Mouse (Mus musculus) erythroblast, embryonic 14.5 days (primary cell): ENCODE data around the gene Ltbr. TPM values are rescaled to one million over a fixed set of nuclear protein-coding genes. Genes with fewer than 3 reads are reported as not detected.
"Not testable (repeated sequence)": the region's sequence is repeated elsewhere in the genome, so short reads cannot be mapped to it uniquely, and the experiment has no call there.

ENCODE experiments used
- H3K27me3 ChIP-seq: 2 replicates; pipeline ENCODE4 v1.6.1; 2012; ENCODE audit warnings: inconsistent platforms; ENCODE audit not compliant: control insufficient read depth
- H3K36me3 ChIP-seq: 2 replicates; pipeline ENCODE4 v1.6.1; 2012; ENCODE audit warnings: mild to moderate bottlenecking, inconsistent platforms; ENCODE audit not compliant: control insufficient read depth
- H3K4me1 ChIP-seq: 2 replicates; pipeline ENCODE4 v1.6.1; 2012; ENCODE audit warnings: inconsistent platforms; ENCODE audit not compliant: control insufficient read depth
- H3K4me3 ChIP-seq: replicated peaks from 2 replicates; pipeline ENCODE3; 2012; ENCODE audit warnings: moderate library complexity, mild to moderate bottlenecking, inconsistent platforms
- H3K9me3 ChIP-seq: 2 replicates; pipeline ENCODE4 v1.6.1; 2012; ENCODE audit warnings: low read length, inconsistent platforms, mixed read lengths; ENCODE audit not compliant: control insufficient read depth
- GATA1 ChIP-seq: IDR thresholded peaks from 2 replicates; pipeline ENCODE4 v1.6.1; 2012; ENCODE audit warnings: low read length, inconsistent platforms, mixed read lengths
- TAL1 ChIP-seq: IDR thresholded peaks from 3 replicates; pipeline ENCODE4 v1.6.1; 2012; ENCODE audit warnings: low read length, inconsistent platforms, mixed read lengths
- polyA plus RNA-seq: library from polyadenylated mRNA; stranded (reverse); fragments of >175 nt; gene quantifications from 2 replicates; pipeline ENCODE4 v1.2.3, GENCODE M21; 2012

Ltbr gene
- polyA plus RNA-seq, 1 experiment, result 0.20 TPM

GRCm38 (mm10) chr6:125274841-125275563 is 38.7 kb downstream of the Ltbr start:
- no peak overlapping the region for H3K4me3 ChIP-seq
- peaks cover 2% of the 10 kb centered on the region; the same call in 1 of the 2 replicates for H3K27me3 ChIP-seq
- TF ChIP-seq GATA1, result no peak
- TF ChIP-seq TAL1, result no peak
- peaks cover 9% of the 10 kb centered on the region for H3K4me1 ChIP-seq
- H3K9me3 ChIP-seq, result no peaks in the 10 kb centered on the region
- H3K36me3 ChIP-seq, result no peaks in the 10 kb centered on the region

DNA sequence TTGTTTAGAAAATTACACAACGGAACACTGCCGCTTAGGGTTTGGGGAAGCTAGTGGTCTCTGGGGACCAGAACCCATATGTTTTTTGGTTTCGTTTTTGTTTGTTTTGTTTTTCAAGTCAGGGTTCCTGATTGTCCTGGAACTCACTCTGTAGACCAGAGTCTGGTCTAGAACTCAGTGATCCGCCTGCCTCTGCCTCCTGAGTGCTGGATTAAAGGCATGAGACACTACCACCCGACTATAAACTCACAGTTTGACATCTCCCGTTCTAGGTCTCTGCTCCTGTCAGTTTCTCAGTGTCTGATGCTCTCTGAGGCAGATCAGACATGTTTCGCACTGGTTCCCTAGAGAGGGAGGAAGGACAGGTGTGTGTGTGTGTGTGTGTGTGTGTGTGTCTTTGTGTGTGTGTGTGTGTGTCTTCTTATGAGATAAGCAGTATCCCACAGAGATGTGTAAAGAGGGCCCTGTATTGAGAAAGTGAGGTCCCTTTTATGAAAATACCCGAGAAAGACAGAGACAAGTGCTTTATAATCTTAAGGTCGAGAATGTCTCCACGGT is 41.4 kb downstream of the Ltbr start:
- TF ChIP-seq GATA1, result no peak
- TF ChIP-seq TAL1, result no peak
- no peaks in the 10 kb centered on the region for H3K9me3 ChIP-seq
- H3K4me3 ChIP-seq, result no peak overlapping the region
- H3K27me3 ChIP-seq, result peaks cover 2% of the 10 kb centered on the region; the same call in 1 of the 2 replicates
- H3K36me3 ChIP-seq, result no peaks in the 10 kb centered on the region
- H3K4me1 ChIP-seq, result peaks cover 9% of the 10 kb centered on the region

DNA sequence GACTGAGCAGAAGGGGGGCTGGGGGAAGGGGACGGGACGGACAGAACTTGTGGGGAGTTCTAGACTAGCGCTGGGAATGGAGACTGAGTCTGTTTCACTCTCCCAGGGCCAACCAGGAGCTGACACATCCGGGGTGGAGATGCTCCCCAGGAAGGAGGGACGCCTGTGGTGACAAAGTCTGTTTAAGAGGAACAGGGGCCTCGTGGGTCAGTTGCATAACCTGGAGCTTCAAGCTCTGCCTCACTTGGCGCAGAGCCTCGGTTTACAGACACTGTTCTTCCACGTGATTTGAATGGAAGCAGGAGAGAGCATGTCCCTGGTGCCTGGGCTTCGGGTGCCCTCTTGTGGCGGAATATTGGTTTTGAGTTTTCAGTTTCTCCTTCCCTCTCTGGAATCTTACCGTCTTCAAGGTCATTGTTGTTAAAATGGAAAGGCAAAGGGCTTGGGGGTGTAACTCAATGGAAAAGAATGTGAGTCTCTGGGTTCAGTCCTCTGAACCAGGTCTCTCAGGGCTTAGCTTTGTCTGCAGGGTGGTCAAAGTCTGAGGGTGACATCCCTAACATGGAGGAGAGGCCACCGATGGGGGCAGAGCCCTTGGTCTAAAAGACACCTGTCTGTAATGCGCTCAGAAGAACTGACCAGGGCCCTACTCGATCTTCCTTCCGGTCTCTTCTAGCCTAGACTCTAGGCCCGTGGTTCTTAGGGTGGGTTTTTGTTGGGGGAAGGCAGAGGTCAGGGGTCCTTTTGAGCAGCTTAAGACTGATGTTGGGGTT is 42.0 kb downstream of the Ltbr start:
- Histone ChIP-seq H3K4me3 (no peak overlapping the region), H3K9me3 (no peaks in the 10 kb centered on the region), H3K27me3 (peaks cover 2% of the 10 kb centered on the region; the same call in 1 of the 2 replicates), H3K36me3 (no peaks in the 10 kb centered on the region), H3K4me1 (peaks cover 9% of the 10 kb centered on the region)
- TF ChIP-seq TAL1 (no peak), GATA1 (no peak)

- H3K27me3 ChIP-seq, result peaks cover 2% of the 10 kb centered on the region; the same call in 1 of the 2 replicates
- H3K36me3 ChIP-seq, result no peaks in the 10 kb centered on the region
- peaks cover 9% of the 10 kb centered on the region for H3K4me1 ChIP-seq
- TF ChIP-seq GATA1 (no peak), TAL1 (no peak)
- H3K9me3 ChIP-seq, result no peaks in the 10 kb centered on the region
- H3K4me3 ChIP-seq, result no peak overlapping the region
Measured at GRCm38 (mm10) chr6:125268799-125269198, 44.9 kb downstream of the Ltbr start.

- peaks cover 9% of the 10 kb centered on the region for H3K4me1 ChIP-seq
- H3K27me3 ChIP-seq, result peaks cover 2% of the 10 kb centered on the region; the same call in 1 of the 2 replicates
- H3K9me3 ChIP-seq, result peaks cover 3% of the 10 kb centered on the region; the same call in 1 of the 2 replicates
- no peaks in the 10 kb centered on the region for H3K36me3 ChIP-seq
- TF ChIP-seq TAL1 (no peak), GATA1 (no peak)
- no peak overlapping the region for H3K4me3 ChIP-seq
Measured at GRCm38 (mm10) chr6:125267469-125267868, 46.2 kb downstream of the Ltbr start.

GRCm38 (mm10) chr6:125266600-125266999 is 47.1 kb downstream of the Ltbr start:
- H3K36me3 ChIP-seq, H3K4me1 ChIP-seq, H3K9me3 ChIP-seq, H3K27me3 ChIP-seq, H3K4me3 ChIP-seq: not testable (repeated sequence)

- Histone ChIP-seq H3K9me3 (peaks cover 3% of the 10 kb centered on the region; the same call in 1 of the 2 replicates), H3K4me3 (no peak overlapping the region), H3K36me3 (no peaks in the 10 kb centered on the region), H3K4me1 (peaks cover 5% of the 10 kb centered on the region; the same call in 1 of the 2 replicates), H3K27me3 (peaks cover 2% of the 10 kb centered on the region; the same call in 1 of the 2 replicates)
- TF ChIP-seq GATA1 (no peak), TAL1 (no peak)
Measured at GRCm38 (mm10) chr6:125266091-125266490, 47.6 kb downstream of the Ltbr start.

- H3K36me3 ChIP-seq, result no peaks in the 10 kb centered on the region
- H3K4me1 ChIP-seq, result no peaks in the 10 kb centered on the region; the same call in 1 of the 2 replicates
- H3K4me3 ChIP-seq, result no peak overlapping the region
- H3K27me3 ChIP-seq, result no peaks in the 10 kb centered on the region; the same call in 1 of the 2 replicates
- peaks cover 3% of the 10 kb centered on the region; the same call in 1 of the 2 replicates for H3K9me3 ChIP-seq
- TF ChIP-seq GATA1, result no peak
- TF ChIP-seq TAL1, result no peak
Measured at GRCm38 (mm10) chr6:125265239-125265638, 48.4 kb downstream of the Ltbr start.

DNA sequence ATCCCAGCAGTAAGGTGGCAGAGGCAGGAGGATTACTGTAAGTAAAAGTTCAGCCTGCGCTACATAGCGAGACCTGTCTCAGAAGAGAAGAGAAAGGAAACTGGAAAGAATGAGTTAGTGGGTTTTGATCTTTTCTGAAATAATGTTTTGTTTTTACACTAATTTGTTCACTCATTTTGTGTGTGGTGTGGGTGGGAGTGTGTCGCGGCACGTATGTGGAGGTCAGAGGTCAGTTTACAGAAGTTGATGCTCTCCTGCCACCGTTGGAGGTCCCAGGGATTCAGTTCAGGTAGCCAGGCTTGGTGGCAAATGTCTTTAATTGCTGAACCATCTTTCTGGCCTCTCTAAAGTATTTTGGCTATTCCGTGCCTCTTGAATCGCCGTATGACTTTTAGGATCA is 49.5 kb downstream of the Ltbr start:
- H3K36me3 ChIP-seq, result no peaks in the 10 kb centered on the region
- TF ChIP-seq GATA1, result no peak
- TF ChIP-seq TAL1, result no peak

More for the DNA sequence above, 49.5 kb downstream of the Ltbr start:
- no peaks in the 10 kb centered on the region for H3K4me1 ChIP-seq
- H3K4me3 ChIP-seq, result no peak overlapping the region
- peaks cover 3% of the 10 kb centered on the region; the same call in 1 of the 2 replicates for H3K9me3 ChIP-seq
- no peaks in the 10 kb centered on the region for H3K27me3 ChIP-seq
